Mouse (Mus musculus) spleen, adult 12 weeks (tissue): ENCODE results near the gene Pde10a.
"Not testable (repeated sequence)": the region's sequence is repeated elsewhere in the genome, so short reads cannot be mapped to it uniquely, and the experiment has no call there.

Source experiments
- DNase-seq: peaks from one replicate; pipeline ENCODE4 v3.0.0; 2022; ENCODE audit warnings: low spot score

Pde10a gene

DNA sequence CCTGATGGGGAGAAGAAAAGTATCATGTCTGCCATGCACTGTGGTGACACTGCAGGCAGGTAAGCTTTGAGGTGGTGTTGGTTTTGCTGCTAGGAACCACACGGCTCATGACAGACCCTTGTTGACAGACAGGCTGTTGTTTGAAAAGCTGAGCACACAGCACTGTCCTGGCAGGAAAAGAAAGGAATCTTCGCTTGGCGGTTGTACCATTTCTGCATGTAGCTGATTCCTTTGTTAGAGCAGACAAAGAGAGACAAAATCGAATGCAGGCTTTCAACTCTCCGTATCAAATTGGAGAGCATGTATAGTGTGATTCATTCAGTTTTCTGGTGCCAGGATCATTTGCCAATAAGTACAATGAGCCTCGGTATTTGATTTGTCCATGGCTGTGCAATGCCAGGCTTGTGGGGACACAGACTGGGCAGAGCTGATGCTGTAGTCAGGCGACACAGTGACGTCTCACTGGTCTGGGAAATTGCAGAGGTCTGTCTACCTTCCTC is 122.2 kb downstream of the Pde10a start:
- DNase-seq = no peak

DNA sequence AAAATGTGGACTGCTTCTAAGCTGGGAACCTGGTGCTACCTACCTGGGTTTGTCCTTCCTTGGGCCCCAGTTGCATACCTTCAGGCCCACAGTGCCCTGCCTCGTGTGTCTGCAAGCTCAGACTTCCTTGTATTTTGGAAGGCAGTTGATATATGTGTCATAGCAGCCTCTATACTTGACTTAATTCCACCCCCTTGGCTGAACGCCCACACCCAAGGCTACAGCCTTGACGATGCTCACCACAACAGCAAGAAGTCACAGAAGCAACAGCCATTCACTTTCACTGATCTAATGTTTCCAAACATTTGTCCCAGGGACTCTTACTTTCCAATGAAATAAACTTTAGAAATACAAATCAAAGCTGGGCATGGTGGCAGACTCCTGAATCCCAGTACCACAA is 123.1 kb downstream of the Pde10a start:
- no peak for DNase-seq

DNA sequence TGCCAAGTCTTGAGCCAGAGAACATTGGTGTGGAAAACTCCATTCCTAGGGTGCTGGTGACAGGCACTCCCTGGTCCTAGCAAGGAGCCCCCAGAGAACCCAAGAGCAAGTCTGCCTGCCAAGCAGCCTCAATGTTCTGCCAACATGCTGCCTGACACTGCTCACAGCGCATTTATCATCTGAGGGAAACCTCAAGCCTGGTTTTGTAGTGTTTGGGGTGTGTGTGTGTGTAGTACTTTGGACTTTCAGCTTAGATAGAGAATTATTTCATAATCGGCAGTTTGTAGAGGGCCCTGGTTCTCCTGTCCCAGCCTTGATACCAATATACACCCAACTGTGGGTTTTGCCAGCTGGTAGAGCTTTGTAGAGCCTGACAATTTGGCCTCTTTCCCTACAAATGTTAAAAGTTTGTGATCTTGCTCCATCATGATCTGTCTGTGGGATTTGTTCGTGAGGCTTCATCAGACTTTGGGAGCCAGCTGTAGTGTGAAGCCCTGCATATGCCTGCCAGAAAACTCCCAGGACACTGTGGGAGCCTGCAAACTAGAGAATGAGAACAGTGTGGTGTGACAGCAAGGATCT is 127.6 kb downstream of the Pde10a start:
- no peak for DNase-seq

DNA sequence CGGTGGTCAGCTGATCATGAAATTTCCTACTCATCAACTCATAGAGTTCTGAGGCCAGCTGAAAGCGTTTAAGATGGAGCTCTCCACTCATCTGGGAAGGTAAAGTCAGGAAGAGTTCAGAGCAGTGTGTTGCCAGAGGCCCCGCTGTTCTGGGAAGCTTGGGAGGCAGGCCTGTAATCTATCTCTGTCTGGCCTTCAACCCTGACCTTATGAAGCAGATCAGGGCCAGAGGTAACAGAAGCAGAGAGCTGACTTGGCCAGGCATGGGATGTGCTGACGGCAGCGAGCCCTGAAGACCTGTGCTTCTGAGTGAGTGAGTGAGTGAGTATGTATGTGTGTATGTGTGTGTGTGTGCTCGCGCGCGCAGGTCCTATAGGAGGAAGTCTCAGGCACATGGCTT is 132.5 kb downstream of the Pde10a start:
- no peak for DNase-seq

DNA sequence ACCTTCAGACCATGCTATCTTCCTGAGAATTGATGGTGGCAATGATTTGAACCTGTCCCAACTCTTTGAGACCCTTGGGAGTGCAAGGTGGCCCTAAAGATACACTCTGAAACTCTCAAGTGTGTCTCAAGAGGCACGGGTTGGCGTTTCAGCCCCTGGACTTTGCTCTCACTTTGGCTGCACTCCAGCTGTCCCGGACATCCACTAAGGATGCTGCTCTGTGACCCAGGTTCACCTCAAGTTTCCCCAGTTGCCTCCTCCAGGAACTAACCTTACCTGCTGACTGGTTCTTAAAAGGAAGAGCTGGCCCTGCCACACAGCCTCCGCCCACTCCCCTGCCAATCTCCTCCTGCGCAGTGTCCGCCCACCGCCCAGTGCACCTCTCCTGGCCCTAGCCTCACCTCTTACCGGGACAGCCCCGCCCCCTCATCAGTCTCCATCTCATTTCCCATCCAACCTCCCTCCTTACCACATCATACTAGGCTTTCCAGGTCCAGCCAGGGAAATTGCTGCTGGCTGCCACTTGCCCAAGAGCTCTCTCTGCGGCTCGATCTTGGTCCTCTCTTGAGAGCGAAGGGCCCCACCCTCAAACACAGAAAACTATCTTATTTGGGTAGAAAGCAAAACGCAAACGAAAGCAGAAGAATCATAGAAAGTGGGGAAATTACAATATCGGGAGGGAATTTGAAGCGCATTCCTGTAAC is 133.7 kb downstream of the Pde10a start:
- no peak for DNase-seq

DNA sequence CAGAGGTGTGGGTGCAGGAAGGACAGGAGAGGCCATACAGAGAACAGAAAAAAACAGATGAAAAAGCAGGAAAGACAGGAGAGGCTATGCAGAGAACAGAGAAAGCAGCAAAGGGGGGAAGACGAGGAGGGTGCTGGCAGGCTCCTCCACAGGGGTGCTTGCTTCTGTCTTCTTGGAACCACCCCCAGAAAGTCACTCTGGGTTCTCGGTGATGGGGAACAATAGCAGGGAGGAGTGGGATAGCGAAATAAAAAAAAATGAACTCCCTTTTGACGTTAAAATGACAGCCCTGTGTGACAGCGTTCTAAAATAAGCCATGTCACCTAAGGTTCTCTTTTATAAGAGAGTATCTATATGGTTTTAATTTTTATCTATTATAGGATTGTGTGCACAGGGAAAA is 141.7 kb downstream of the Pde10a start:
- DNase-seq = no peak

DNA sequence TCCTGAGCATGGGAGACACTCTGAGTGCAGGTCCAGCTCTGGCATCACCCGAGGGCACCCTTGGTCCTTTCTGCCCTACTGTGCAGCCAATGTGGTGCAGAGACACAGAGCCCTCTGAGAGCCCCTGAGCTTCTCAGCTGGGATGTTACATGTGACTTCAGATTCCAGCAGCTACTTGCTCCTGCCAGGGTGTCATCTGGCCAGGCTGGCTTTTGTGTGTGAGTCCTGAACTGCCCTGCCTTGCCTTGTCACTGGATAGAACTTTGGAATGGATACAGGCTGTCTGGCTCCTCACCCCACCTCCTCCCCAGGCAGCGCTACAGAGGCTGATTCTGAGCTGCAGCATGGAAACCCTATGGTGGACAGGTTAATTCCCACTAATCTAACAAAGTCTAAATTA is 149.5 kb downstream of the Pde10a start:
- DNase-seq = no peak

DNA sequence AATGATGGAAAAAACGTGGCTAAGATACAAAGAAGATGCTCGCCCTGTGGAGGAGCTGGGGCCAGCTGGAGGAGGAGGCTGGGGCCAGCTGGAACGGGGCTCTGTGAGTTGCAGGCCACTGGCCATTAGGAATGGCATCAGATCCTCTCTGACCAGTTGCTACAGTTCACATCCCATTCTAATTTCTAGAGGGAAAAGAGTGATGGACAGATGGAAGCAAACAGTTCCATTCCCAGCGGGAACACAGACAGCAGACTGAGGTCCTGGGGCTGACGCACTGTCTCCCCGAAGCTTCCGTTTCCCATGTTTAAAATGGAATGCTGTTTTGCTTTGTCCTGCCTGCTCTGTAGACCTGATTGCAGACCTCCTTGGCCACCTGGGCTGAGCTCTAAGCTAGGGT is 161.2 kb downstream of the Pde10a start:
- DNase-seq = no peak

DNA sequence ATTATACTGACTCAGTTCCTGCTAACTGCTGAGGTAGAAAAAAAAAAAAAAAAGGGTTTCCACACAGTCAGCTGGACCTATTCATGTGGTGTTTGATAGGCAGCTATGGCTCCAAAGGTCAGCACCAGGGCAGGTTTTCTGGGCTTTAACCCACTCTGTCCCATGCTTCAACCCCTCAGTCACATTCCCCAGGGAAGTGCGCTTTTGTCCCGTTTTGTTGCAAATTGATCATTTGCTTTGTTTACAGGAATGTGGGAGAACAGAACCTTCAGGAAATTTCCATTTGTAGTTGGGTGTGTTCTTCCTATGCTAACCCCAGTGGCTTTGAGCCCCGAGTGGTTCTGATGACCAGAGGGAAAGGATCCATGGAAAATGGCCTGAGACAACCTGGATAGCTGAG is 162.9 kb downstream of the Pde10a start:
- DNase-seq = no peak

DNA sequence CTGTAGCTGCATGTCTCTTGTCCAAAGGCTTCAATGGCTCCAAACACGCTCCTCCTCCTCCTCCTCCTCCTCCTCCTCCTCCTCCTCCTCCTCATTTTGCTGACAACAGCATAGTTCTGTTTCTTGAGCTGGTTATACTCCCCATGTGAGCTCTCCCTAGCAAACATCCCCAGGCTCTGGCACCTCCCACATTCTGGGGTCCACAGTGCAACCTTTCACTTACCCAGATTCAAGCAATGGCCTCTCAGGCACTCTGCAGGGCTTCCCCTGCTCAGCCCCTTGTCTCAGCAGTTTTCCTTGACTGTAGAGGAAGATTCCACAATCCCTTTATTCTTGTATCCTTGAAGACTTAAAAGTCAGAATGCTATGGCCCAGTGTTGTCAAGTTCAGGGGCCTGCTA is 173.1 kb downstream of the Pde10a start:
- DNase-seq = no peak

DNA sequence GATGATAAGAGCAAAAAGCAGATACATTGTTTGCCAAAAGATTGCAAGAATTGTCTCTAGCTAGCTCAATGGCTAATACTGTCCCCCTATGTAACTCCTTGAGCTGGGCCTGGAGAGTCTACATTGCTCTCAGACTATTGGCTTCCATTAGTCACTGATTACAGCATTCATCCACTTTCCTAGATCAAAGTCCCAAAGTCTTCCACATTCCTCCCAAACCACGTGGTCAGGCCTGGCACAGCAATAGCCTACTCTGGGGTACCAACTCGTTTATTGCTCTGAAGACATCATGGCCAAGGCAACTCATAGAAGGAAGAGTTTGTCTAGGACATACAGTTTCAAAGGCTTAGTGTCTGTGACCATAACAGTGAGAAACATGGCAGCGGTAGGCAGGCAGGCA is 173.6 kb downstream of the Pde10a start:
- DNase-seq = no peak

DNA sequence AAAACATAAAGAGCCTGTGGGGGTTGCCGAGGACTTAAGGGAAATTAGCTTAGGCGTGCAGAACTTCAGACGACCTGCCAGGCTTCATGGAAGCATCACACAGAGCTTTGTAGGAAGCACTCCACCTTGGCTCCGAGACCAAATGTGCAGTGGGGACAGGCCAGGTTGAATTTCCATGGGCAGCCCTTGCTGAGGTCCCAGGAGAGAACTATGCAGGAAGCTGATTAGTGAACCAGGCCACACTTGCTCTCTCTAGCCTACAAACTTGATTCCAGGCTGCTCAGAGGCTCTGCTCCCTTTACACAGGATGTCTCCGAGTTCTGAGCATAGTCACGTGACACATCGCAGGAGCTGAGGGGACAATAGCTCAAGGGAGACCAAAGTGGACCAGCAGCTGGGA is 175.9 kb downstream of the Pde10a start:
- DNase-seq = no peak

DNA sequence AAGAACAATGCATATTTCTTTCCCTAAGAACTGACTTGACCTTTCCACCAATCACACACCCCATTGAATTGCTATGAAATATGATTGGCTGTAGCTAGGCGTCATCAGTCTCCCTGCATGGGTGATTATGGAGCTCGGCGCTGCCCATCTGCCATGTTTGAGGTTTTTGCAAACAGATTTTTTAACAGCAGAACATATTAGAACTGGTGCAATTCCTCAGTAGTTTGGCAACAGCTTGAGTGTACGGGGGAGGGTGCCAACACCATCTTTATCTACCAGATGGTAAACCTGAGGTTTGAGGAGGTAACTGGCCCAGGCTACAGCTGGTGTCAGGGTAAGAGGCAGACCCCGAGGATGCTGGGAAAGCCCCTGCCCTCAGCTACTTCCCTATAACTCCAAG is 177.3 kb downstream of the Pde10a start:
- DNase-seq = no peak

DNA sequence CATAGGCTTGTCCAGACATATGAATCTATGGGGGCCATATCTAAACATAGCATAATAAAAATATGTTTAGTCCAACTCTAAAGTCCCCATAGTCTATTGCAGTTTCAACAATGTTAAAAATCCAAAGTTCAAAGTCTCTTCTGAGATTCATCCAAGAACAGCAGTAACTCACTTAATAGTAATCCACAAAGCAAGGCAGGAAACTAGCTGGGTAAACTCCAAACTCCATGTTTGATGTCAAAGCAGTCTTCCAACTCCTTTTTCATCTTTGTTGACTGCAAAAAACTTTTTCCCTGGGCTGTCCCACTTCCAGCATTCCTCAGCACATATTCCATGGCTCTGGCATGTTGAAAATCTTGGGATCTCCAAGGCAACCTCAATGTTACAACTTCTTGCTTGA is 182.8 kb downstream of the Pde10a start:
- DNase-seq = no peak

DNA sequence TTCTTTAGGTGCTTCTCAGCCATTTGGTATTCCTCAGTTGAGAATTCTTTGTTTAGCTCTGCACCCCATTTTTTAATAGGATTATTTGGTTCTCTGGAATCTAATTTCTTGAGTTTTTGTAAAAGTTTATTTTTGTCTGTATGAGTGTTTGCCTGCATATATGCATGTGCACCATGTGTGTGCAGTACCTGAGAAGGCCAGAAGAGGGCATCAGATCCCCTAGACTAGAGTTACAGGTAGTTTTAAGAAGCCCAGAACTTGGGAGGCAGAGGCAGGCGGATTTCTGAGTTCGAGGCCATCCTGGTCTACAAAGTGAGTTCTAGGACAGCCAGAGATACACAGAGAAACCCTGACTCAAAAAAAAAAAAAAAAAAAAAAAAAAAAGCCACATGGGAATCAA is 187.6 kb downstream of the Pde10a start:
- not testable (repeated sequence) for DNase-seq

DNA sequence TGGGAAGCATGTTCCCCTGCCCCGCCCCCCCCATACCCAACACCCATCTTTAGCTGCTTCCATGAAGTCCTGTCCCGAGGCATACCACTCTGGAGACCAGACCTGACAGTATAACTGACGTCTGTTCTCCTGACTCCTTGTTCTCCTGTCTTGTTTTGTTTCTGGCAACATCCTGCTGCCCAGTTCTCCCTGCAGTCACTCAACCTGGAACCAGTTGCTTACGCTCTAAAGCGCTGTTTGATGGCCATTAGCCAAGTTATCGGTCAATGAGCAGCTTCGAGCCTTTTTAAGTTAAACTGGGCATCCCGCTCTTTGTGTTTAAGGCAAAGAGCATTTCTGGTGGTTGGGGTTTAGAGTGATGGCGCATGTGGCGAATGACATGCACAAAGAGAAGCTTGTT is 195.8 kb downstream of the Pde10a start:
- no peak for DNase-seq

DNA sequence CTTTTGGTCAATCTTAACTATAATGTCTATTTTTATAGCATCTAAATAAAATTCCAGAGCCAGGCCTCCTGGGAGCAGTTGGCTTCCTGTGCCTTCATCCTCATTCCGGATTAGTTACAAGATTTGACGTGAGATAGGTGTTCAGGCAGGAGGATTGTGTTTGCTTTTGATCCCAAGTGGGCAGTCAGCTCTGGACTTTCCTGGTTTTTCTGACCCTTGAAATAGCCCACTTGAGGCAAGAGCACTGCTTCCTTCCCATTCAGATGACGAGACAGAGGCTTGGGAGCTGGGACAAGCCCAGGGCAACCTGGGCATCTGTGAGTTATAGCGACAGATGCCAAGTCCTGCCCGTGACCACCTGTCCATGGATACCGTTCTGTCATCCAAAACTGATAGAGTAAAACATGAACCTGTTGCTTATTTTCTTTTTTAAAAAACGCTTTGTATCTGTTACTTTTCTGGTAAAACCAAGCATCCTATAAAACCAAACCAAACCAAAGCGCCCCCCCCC is 199.3 kb downstream of the Pde10a start:
- no peak for DNase-seq

DNA sequence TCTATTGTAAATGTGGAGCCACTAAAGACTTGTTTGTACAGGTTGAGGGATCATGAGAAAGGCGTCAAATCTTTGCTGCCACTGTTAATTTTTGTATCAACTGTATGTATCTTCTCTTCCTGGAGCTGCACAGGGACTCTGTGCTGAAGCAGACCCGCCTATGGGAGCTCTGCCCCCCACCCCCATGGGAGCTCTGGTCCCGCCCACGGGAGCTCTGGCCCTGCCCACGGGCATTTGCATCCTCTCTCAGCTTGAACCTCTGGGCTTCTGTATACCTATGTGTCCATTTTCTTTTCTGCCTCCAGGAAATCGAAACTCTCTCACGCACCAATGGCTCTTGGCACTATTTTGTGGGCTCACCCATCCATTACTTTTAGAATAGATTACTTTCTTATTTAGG is 203.5 kb downstream of the Pde10a start:
- DNase-seq = no peak

DNA sequence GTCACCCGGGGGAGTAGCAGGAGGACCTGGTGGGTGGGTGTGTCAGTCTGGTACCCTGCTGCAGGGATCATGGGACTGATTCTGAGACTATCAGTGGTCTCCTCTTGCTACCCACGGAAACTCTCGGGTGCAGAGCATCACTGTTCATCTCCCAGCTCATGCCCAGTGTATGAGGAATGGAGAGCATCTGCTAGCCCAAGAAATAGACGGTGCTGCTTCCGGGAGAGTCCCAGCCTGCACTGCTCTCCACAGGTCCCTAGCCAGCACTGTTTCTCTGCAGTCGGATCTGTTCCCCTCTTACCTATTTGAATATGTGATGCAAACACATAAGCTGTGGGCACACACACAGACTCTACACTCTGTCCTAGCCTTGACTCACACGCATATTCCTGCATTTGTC is 204.6 kb downstream of the Pde10a start:
- DNase-seq = no peak

DNA sequence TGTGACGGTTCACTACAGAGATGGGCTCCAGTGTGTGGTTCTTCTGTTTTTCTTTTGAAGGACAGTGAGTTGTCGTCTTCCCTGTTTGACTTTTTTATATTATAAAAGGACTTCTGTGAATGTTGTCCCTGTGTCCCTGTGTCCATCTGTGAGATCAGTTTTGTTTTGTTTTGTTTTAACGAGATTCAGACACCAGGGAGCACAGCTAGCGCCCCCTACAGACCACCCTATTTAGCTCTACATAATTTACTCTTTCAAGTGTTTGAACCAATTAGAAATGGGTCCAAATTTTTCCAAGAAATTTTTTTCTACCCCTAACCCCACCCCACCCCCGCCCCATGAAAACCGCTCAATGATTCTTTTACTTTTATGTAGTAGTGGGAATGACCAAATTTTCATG is 205.9 kb downstream of the Pde10a start:
- DNase-seq = no peak

DNA sequence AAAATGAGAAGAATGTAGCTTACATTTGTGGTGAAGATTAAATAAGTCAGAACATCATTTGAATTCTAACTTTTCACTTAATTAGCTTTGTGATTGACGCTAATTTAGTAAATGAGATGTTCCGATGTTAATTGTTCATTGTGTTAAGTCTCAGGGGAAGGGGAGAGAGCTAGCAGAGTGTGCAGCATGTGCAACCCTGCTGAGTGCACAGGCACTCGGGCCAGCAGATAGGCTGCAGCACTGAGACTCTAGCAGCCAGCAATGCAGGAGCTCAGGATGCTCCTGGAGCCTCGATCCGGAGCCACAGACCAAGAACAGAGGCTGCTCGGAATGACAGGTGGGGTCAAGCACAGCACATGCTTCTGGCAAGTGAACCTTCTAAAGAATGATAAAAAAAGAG is 211.1 kb downstream of the Pde10a start:
- DNase-seq = no peak

DNA sequence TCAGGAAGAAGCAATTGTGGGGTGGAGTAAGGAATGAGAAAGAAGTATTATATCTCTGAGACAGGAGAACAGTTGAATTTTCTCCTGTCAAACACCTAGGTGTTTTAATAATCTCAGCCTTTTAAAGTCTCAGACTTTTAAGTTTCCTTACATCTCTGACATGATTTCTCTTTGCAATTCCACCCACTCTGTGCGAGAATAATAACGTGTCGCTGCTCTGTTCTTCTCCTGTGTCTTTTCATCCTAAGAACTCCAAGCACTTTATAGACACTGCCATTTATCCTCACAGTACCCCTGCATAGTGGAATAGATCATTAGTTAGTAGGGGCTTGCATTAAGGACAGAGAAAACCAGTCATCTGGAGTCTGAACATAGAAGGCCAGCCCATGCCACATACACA is 217.6 kb downstream of the Pde10a start:
- no peak for DNase-seq

DNA sequence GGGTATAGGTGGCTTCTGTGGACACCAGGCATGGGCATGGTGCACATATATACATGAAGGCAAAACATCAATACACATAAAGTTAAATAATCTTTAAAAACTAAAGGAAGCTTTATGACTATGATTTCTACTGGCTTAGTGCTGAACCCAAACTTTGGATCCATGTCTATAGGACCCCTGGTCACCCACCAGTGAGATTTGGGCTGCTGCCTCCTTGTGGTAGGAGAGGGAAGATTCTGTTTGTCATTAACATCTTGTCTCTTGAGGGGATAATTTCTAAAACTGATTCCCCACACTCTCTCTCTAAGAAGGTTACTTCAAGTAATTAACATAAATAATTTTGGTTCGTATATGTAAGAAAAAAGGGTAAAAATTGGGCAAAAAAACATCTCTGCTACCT is 220.2 kb downstream of the Pde10a start:
- no peak for DNase-seq

DNA sequence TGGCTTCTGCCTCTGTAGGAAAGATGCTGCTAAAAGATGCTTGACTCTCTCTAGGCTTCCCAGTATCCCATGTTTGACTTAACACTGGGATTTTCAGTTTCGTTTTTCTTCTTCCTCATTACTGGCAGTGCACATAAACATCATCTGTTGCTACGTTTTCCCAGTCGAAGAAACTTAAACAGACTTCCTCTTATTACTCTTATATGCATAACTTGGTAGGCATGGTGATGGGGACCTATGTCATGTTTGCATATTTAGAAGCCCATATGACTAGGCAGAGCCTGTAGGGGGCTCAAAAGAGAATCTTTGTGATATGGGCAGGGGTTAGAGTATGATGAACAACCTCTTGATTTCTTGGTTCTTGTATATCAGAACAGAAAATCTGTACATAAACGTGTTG is 224.3 kb downstream of the Pde10a start:
- no peak for DNase-seq
